Mouse (Mus musculus): Measurements from ENCODE around the gene Zfpm1. TPM values are rescaled to one million over a fixed set of nuclear protein-coding genes. Genes with fewer than 3 reads are reported as not detected.

Zfpm1 gene
- polyA plus RNA-seq, 1 experiment from 2014 or later: 1.4 TPM

DNA sequence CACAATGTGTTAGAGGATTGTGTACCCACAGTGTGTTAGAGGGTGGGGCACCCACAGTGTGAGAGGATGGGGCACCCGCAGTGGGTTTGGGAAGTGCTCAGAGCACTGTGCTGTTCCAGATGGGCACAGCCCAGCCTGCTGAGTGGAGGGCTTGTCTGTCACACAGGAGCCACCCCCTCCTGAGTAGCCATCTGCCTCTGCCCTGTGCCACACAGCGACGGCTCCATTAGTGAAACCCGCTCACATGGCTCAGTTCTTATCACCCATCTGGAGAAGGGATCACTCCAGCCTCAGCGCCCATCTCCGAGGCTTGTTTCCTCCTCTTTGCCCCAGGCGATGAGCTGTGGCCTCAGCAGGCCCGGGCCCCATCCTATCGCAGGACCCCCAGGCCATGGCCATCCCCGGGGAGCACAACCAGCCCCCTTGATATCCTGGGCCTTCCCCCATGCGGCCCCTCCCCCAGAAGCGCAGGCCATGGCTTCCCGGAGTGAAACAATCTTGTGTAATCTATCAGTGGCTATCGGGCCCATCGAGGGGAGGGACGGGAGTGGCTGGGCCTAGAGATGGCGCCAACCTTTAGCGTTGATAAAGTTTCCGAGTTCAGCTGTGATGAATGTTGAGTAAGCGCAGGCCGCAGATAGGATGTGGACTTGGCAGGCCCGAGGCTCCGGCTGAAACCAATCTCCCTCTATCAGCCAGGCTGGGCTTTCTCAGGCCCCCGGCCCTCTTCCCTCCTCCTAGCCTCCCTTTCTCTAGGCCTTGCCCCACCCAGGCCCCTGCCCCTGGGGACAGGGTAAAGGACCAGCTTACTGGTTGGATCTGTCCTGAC lies 14.4 kb downstream of the Zfpm1 start:
- Histone ChIP-seq H3K9ac (ENCODE audit: low read length) (no peak overlapping the region; the same call in 1 of the 2 replicates), H3K4me2 (ENCODE audit: low read depth, low read length, severe bottlenecking) (no peak overlapping the region), H3K4me1 (replicated peaks; ENCODE audit: control insufficient read depth, insufficient read depth, low read length) (peaks cover 6% of the 10 kb centered on the region; the same call in 1 of the 2 replicates), H3K27me3 (ENCODE audit: control insufficient read depth, insufficient read depth, low read length) (no peaks in the 10 kb centered on the region), H3K27ac (ENCODE audit: low read depth, low read length) (no peak overlapping the region), H3K9me3 (ENCODE audit: control insufficient read depth, low read length) (no peaks in the 10 kb centered on the region), H3K36me3 (ENCODE audit: control insufficient read depth, insufficient read depth, low read length) (no peaks in the 10 kb centered on the region), H3K4me3 (ENCODE audit: low read depth, low read length) (no peak overlapping the region)
- ATAC-seq (replicated peaks; ENCODE audit: low FRiP score) (no peak), DNase-seq (ENCODE audit: low spot score) (no peak)
- WGBS: 51% methylated on average over 24 of the region's 24 CpGs

DNA sequence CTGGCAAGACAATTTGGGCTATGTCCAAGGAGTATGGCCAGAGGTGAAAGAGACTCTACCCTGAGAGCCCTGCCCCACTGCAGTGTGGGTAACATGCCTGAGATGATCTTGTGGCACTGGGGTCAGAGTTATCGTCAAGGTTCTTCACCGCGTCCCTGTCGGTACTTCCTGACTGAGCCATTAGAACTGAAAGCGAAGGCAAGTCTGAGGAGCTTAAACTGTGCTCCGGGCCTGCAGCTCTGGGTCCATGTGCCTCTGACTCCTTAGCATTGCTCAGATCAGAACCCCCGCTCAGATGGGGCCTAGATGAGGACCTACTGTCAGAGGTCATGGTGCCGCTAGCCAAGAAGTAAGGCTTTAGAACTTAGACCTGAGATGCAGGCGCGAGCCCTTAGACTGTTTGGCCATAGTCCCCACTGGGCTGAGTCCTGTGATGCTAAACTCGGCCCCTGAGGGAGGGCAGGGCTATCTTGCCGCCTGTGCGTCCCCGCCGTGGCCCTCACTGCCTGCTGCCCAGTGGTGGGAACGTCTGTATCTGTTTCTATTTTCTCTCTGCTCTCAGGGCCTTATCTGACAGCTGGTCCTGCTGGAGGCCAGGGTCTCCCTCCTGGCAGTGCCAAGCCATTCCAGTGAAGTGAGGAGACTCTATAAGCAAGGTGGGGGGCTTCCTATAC lies 17.8 kb downstream of the Zfpm1 start:
- Histone ChIP-seq H3K4me3 (ENCODE audit: low read depth, low read length) (no peak overlapping the region), H3K4me2 (ENCODE audit: low read depth, low read length, severe bottlenecking) (no peak overlapping the region), H3K9me3 (ENCODE audit: control insufficient read depth, low read length) (no peaks in the 10 kb centered on the region), H3K27ac (ENCODE audit: low read depth, low read length) (no peak overlapping the region), H3K36me3 (ENCODE audit: control insufficient read depth, insufficient read depth, low read length) (no peaks in the 10 kb centered on the region), H3K4me1 (replicated peaks; ENCODE audit: control insufficient read depth, insufficient read depth, low read length) (no peaks in the 10 kb centered on the region), H3K27me3 (ENCODE audit: control insufficient read depth, insufficient read depth, low read length) (no peaks in the 10 kb centered on the region), H3K9ac (ENCODE audit: low read length) (no peak overlapping the region)
- 72% methylated on average over 16 of the region's 16 CpGs for WGBS
- ATAC-seq (replicated peaks; ENCODE audit: low FRiP score) (no peak), DNase-seq (ENCODE audit: low spot score) (no peak)

DNA sequence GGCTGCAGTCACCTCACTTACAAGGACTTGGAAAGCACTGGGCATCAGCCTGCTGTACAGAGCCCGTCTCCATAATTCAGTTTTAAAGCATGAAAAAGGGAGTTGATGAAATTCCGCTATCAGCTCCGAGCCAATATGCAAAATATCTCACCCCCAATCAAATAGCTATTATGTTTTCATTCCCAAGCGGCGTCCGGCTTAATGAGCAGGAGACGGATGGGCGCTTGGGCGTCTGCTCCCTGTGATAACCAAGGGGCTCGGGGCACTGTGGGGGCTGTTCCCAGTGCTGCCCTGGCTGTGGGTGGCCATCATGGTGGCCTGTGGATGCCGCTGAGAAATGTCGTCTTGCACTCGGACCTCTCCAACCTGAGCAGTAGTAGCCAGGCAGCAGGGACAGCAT lies 19.1 kb downstream of the Zfpm1 start:
- DNase-seq (ENCODE audit: low spot score): no peak

GRCm38 (mm10) chr8:122301866-122302265 lies 19.9 kb downstream of the Zfpm1 start:
- Histone ChIP-seq H3K4me1 (replicated peaks; ENCODE audit: control insufficient read depth, insufficient read depth, low read length) (no peaks in the 10 kb centered on the region), H3K4me3 (ENCODE audit: low read depth, low read length) (no peak overlapping the region), H3K27me3 (ENCODE audit: control insufficient read depth, insufficient read depth, low read length) (no peaks in the 10 kb centered on the region), H3K9me3 (ENCODE audit: control insufficient read depth, low read length) (no peaks in the 10 kb centered on the region), H3K36me3 (ENCODE audit: control insufficient read depth, insufficient read depth, low read length) (no peaks in the 10 kb centered on the region), H3K27ac (ENCODE audit: low read depth, low read length) (no peak overlapping the region), H3K4me2 (ENCODE audit: low read depth, low read length, severe bottlenecking) (no peak overlapping the region), H3K9ac (ENCODE audit: low read length) (no peak overlapping the region)
- ATAC-seq (replicated peaks; ENCODE audit: low FRiP score) (no peak), DNase-seq (ENCODE audit: low spot score) (no peak)
- WGBS: 89% methylated on average over 5 of the region's 5 CpGs

More for the DNA sequence above, 19.1 kb downstream of the Zfpm1 start:
- no peak overlapping the region for H3K4me2 ChIP-seq (ENCODE audit: low read depth, low read length, severe bottlenecking)
- no peak overlapping the region for H3K9ac ChIP-seq (ENCODE audit: low read length)
- no peak overlapping the region for H3K4me3 ChIP-seq (ENCODE audit: low read depth, low read length)
- H3K27me3 ChIP-seq (ENCODE audit: control insufficient read depth, insufficient read depth, low read length): no peaks in the 10 kb centered on the region
- H3K9me3 ChIP-seq (ENCODE audit: control insufficient read depth, low read length): no peaks in the 10 kb centered on the region
- no peaks in the 10 kb centered on the region for H3K4me1 ChIP-seq (replicated peaks; ENCODE audit: control insufficient read depth, insufficient read depth, low read length)
- no peak for ATAC-seq (replicated peaks; ENCODE audit: low FRiP score)
- H3K27ac ChIP-seq (ENCODE audit: low read depth, low read length): no peak overlapping the region
- WGBS: 86% methylated on average over 13 of the region's 13 CpGs
- no peaks in the 10 kb centered on the region for H3K36me3 ChIP-seq (ENCODE audit: control insufficient read depth, insufficient read depth, low read length)

DNA sequence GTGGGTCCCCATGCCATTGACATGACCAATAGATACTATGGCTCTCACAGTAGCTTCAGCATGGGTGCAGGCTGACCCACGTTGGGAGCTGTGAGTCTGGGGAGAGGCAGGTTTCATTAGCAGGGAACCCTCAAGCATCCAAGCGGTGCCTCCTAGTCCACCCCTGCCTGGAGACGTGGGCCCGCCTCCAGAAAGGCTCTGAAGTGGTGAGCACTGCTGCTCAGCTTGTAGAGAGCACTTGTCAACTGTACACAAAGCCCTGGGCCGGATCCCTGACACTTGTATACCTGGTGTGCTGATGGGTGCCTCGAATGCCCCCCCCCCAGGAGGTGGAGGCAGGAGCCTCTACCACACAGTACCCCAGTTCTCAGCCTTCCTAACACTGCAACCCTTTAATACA lies 21.5 kb downstream of the Zfpm1 start:
- H3K36me3 ChIP-seq (ENCODE audit: control insufficient read depth, insufficient read depth, low read length): no peaks in the 10 kb centered on the region
- no peaks in the 10 kb centered on the region for H3K9me3 ChIP-seq (ENCODE audit: control insufficient read depth, low read length)
- H3K4me2 ChIP-seq (ENCODE audit: low read depth, low read length, severe bottlenecking): no peak overlapping the region
- ATAC-seq (replicated peaks; ENCODE audit: low FRiP score): no peak
- H3K4me3 ChIP-seq (ENCODE audit: low read depth, low read length): no peak overlapping the region
- H3K4me1 ChIP-seq (replicated peaks; ENCODE audit: control insufficient read depth, insufficient read depth, low read length): no peaks in the 10 kb centered on the region
- H3K27me3 ChIP-seq (ENCODE audit: control insufficient read depth, insufficient read depth, low read length): no peaks in the 10 kb centered on the region
- 69% methylated on average over 6 of the region's 6 CpGs for WGBS
- no peak for DNase-seq (ENCODE audit: low spot score)
- no peak overlapping the region for H3K27ac ChIP-seq (ENCODE audit: low read depth, low read length)
- no peak overlapping the region for H3K9ac ChIP-seq (ENCODE audit: low read length)

- DNase-seq (ENCODE audit: low spot score): no peak
- no peak overlapping the region for H3K9ac ChIP-seq (ENCODE audit: low read length)
- no peaks in the 10 kb centered on the region for H3K36me3 ChIP-seq (ENCODE audit: control insufficient read depth, insufficient read depth, low read length)
- H3K4me3 ChIP-seq (ENCODE audit: low read depth, low read length): no peak overlapping the region
- no peak for ATAC-seq (replicated peaks; ENCODE audit: low FRiP score)
- H3K27ac ChIP-seq (ENCODE audit: low read depth, low read length): no peak overlapping the region
- no peaks in the 10 kb centered on the region for H3K4me1 ChIP-seq (replicated peaks; ENCODE audit: control insufficient read depth, insufficient read depth, low read length)
- 16% methylated on average over 3 of the region's 3 CpGs for WGBS
- no peaks in the 10 kb centered on the region for H3K27me3 ChIP-seq (ENCODE audit: control insufficient read depth, insufficient read depth, low read length)
- H3K9me3 ChIP-seq (ENCODE audit: control insufficient read depth, low read length): no peaks in the 10 kb centered on the region
- no peak overlapping the region for H3K4me2 ChIP-seq (ENCODE audit: low read depth, low read length, severe bottlenecking)
Observed at GRCm38 (mm10) chr8:122304058-122304457, 22.1 kb downstream of the Zfpm1 start.

DNA sequence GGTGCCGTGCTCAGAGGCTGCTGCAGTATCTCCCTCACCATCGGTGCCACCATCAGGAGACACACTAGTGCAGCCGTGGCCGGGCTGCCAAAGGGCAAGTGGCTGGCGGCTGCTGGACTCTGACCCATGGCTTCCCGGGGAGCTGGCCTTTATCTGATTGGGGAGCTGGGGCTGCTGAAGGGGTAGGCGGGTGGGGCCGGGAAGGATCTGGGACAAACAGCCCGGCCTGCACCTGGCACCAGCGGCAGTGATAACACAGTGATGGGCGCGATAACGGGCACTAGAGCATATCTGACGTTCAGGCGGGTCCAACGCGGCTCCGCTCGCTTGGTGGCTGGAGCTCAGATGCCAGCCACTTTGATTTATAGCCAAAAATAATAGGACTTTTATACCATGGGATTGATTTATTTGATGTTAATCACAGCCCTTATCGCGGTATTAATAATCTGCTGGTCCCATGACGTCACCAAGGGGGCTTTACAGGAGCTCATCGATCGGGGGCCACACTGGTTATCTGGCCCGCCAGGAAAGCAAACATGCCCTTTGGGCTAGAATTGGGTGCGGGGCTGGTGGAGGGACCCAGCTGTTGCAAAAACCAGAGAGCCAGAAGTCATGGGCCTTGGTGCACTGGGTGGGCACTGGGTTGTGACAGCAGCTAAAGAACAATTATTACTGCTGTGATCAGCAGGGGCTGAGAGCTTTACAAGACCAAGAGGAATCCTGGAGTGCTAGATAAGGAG lies 24.9 kb downstream of the Zfpm1 start:
- H3K27me3 ChIP-seq (ENCODE audit: control insufficient read depth, insufficient read depth, low read length): no peaks in the 10 kb centered on the region
- H3K4me3 ChIP-seq (ENCODE audit: low read depth, low read length): no peak overlapping the region
- H3K9me3 ChIP-seq (ENCODE audit: control insufficient read depth, low read length): no peaks in the 10 kb centered on the region
- no peak for DNase-seq (ENCODE audit: low spot score)
- no peaks in the 10 kb centered on the region for H3K36me3 ChIP-seq (ENCODE audit: control insufficient read depth, insufficient read depth, low read length)
- H3K9ac ChIP-seq (ENCODE audit: low read length): no peak overlapping the region
- H3K4me1 ChIP-seq (replicated peaks; ENCODE audit: control insufficient read depth, insufficient read depth, low read length): no peaks in the 10 kb centered on the region
- 81% methylated on average over 26 of the region's 26 CpGs for WGBS
- no peak for ATAC-seq (replicated peaks; ENCODE audit: low FRiP score)
- H3K4me2 ChIP-seq (ENCODE audit: low read depth, low read length, severe bottlenecking): no peak overlapping the region
- no peak overlapping the region for H3K27ac ChIP-seq (ENCODE audit: low read depth, low read length)

- WGBS: 86% methylated on average over 8 of the region's 8 CpGs
- Histone ChIP-seq H3K4me3 (ENCODE audit: low read depth, low read length) (no peak overlapping the region), H3K9me3 (ENCODE audit: control insufficient read depth, low read length) (no peaks in the 10 kb centered on the region), H3K27ac (ENCODE audit: low read depth, low read length) (no peak overlapping the region), H3K9ac (ENCODE audit: low read length) (no peak overlapping the region), H3K4me2 (ENCODE audit: low read depth, low read length, severe bottlenecking) (no peak overlapping the region), H3K27me3 (ENCODE audit: control insufficient read depth, insufficient read depth, low read length) (no peaks in the 10 kb centered on the region), H3K4me1 (replicated peaks; ENCODE audit: control insufficient read depth, insufficient read depth, low read length) (no peaks in the 10 kb centered on the region), H3K36me3 (ENCODE audit: control insufficient read depth, insufficient read depth, low read length) (no peaks in the 10 kb centered on the region)
- ATAC-seq (replicated peaks; ENCODE audit: low FRiP score) (no peak), DNase-seq (ENCODE audit: low spot score) (no peak)
Observed at GRCm38 (mm10) chr8:122307836-122308235, 25.9 kb downstream of the Zfpm1 start.
